Mouse (Mus musculus): Measurements from ENCODE around the gene Usp36. TPM values are rescaled to one million over a fixed set of nuclear protein-coding genes. Genes with fewer than 3 reads are reported as not detected.

Gene Usp36
- polyA plus RNA-seq, 1 experiment, result 11.5 TPM

GRCm38 (mm10) chr11:118242506-118242905 lies 47.5 kb downstream of the Usp36 start:
- WGBS, result 56% methylated on average over 4 of the region's 4 CpGs
- no peak overlapping the region for H3K27ac ChIP-seq (ENCODE audit: insufficient read depth, low read depth, low read length)
- H3K4me1 ChIP-seq (ENCODE audit: control insufficient read depth, insufficient read depth, insufficient read length, low read length), result peaks cover 23% of the 10 kb centered on the region
- no peaks in the 10 kb centered on the region for H3K27me3 ChIP-seq (ENCODE audit: control insufficient read depth, insufficient read depth, low read length)
- TF ChIP-seq CTCF (IDR thresholded peaks at IDR 0.05; ENCODE audit: extremely low read depth, insufficient read length, insufficient replicate concordance, low read depth, low read length), result no peak
- TF ChIP-seq POLR2A (IDR thresholded peaks at IDR 0.05; ENCODE audit: low read depth, low read length), result no peak
- H3K36me3 ChIP-seq (ENCODE audit: control insufficient read depth, insufficient read depth, low read length), result no peaks in the 10 kb centered on the region
- H3K4me3 ChIP-seq (ENCODE audit: low read depth, low read length), result no peak overlapping the region

- no peaks in the 10 kb centered on the region for H3K36me3 ChIP-seq (ENCODE audit: control insufficient read depth, insufficient read depth, low read length)
- no peak overlapping the region for H3K27ac ChIP-seq (ENCODE audit: insufficient read depth, low read depth, low read length)
- no peaks in the 10 kb centered on the region for H3K27me3 ChIP-seq (ENCODE audit: control insufficient read depth, insufficient read depth, low read length)
- no peak for TF ChIP-seq POLR2A (IDR thresholded peaks at IDR 0.05; ENCODE audit: low read depth, low read length)
- TF ChIP-seq CTCF (IDR thresholded peaks at IDR 0.05; ENCODE audit: extremely low read depth, insufficient read length, insufficient replicate concordance, low read depth, low read length), result no peak
- H3K4me3 ChIP-seq (ENCODE audit: low read depth, low read length), result no peak overlapping the region
- peaks cover 22% of the 10 kb centered on the region for H3K4me1 ChIP-seq (ENCODE audit: control insufficient read depth, insufficient read depth, insufficient read length, low read length)
- 53% methylated on average over 4 of the region's 4 CpGs for WGBS
Measured at GRCm38 (mm10) chr11:118240388-118240787, 49.7 kb downstream of the Usp36 start.

GRCm38 (mm10) chr11:118239281-118240198 lies 50.5 kb downstream of the Usp36 start:
- Histone ChIP-seq H3K4me3 (ENCODE audit: low read depth, low read length) (no peak overlapping the region), H3K27me3 (ENCODE audit: control insufficient read depth, insufficient read depth, low read length) (no peaks in the 10 kb centered on the region), H3K27ac (ENCODE audit: insufficient read depth, low read depth, low read length) (no peak overlapping the region), H3K4me1 (ENCODE audit: control insufficient read depth, insufficient read depth, insufficient read length, low read length) (peaks cover 26% of the 10 kb centered on the region), H3K36me3 (ENCODE audit: control insufficient read depth, insufficient read depth, low read length) (no peaks in the 10 kb centered on the region)
- TF ChIP-seq POLR2A (IDR thresholded peaks at IDR 0.05; ENCODE audit: low read depth, low read length) (no peak), CTCF (IDR thresholded peaks at IDR 0.05; ENCODE audit: extremely low read depth, insufficient read length, insufficient replicate concordance, low read depth, low read length) (no peak)
- WGBS, result 76% methylated on average over 14 of the region's 14 CpGs

- 61% methylated on average over 6 of the region's 6 CpGs for WGBS
- peaks cover 25% of the 10 kb centered on the region for H3K4me1 ChIP-seq (ENCODE audit: control insufficient read depth, insufficient read depth, insufficient read length, low read length)
Measured at GRCm38 (mm10) chr11:118236520-118237190, 53.4 kb downstream of the Usp36 start.

GRCm38 (mm10) chr11:118234929-118235328 lies 55.1 kb downstream of the Usp36 start:
- no peak for TF ChIP-seq CTCF (IDR thresholded peaks at IDR 0.05; ENCODE audit: extremely low read depth, insufficient read length, insufficient replicate concordance, low read depth, low read length)
- no peak for TF ChIP-seq POLR2A (IDR thresholded peaks at IDR 0.05; ENCODE audit: low read depth, low read length)
- Histone ChIP-seq H3K4me3 (ENCODE audit: low read depth, low read length) (no peak overlapping the region), H3K36me3 (ENCODE audit: control insufficient read depth, insufficient read depth, low read length) (no peaks in the 10 kb centered on the region), H3K27me3 (ENCODE audit: control insufficient read depth, insufficient read depth, low read length) (no peaks in the 10 kb centered on the region), H3K4me1 (ENCODE audit: control insufficient read depth, insufficient read depth, insufficient read length, low read length) (peaks cover 16% of the 10 kb centered on the region), H3K27ac (ENCODE audit: insufficient read depth, low read depth, low read length) (peak overlapping the region; percentile 32)
- 85% methylated on average over 7 of the region's 7 CpGs for WGBS

More at GRCm38 (mm10) chr11:118236520-118237190, 53.4 kb downstream of the Usp36 start:
- H3K4me3 ChIP-seq (ENCODE audit: low read depth, low read length), result no peak overlapping the region
- peak overlapping the region; percentile 4; the same call in 1 of the 2 replicates for H3K27ac ChIP-seq (ENCODE audit: insufficient read depth, low read depth, low read length)
- H3K27me3 ChIP-seq (ENCODE audit: control insufficient read depth, insufficient read depth, low read length), result no peaks in the 10 kb centered on the region
- TF ChIP-seq CTCF (IDR thresholded peaks at IDR 0.05; ENCODE audit: extremely low read depth, insufficient read length, insufficient replicate concordance, low read depth, low read length), result no peak
- no peak for TF ChIP-seq POLR2A (IDR thresholded peaks at IDR 0.05; ENCODE audit: low read depth, low read length)
- H3K36me3 ChIP-seq (ENCODE audit: control insufficient read depth, insufficient read depth, low read length), result no peaks in the 10 kb centered on the region

- H3K27me3 ChIP-seq (ENCODE audit: control insufficient read depth, insufficient read depth, low read length), result no peaks in the 10 kb centered on the region
- TF ChIP-seq POLR2A (IDR thresholded peaks at IDR 0.05; ENCODE audit: low read depth, low read length), result no peak
- no peak for TF ChIP-seq CTCF (IDR thresholded peaks at IDR 0.05; ENCODE audit: extremely low read depth, insufficient read length, insufficient replicate concordance, low read depth, low read length)
- no peaks in the 10 kb centered on the region for H3K36me3 ChIP-seq (ENCODE audit: control insufficient read depth, insufficient read depth, low read length)
- H3K27ac ChIP-seq (ENCODE audit: insufficient read depth, low read depth, low read length), result peak overlapping the region; percentile 32
- peaks cover 12% of the 10 kb centered on the region for H3K4me1 ChIP-seq (ENCODE audit: control insufficient read depth, insufficient read depth, insufficient read length, low read length)
- WGBS, result 72% methylated on average over 6 of the region's 6 CpGs
- H3K4me3 ChIP-seq (ENCODE audit: low read depth, low read length), result no peak overlapping the region
Measured at GRCm38 (mm10) chr11:118234500-118234899, 55.5 kb downstream of the Usp36 start.

- no peak for TF ChIP-seq CTCF (IDR thresholded peaks at IDR 0.05; ENCODE audit: extremely low read depth, insufficient read length, insufficient replicate concordance, low read depth, low read length)
- no peak for TF ChIP-seq POLR2A (IDR thresholded peaks at IDR 0.05; ENCODE audit: low read depth, low read length)
- 42% methylated on average over 3 of the region's 3 CpGs for WGBS
- Histone ChIP-seq H3K4me1 (ENCODE audit: control insufficient read depth, insufficient read depth, insufficient read length, low read length) (peaks cover 10% of the 10 kb centered on the region), H3K27ac (ENCODE audit: insufficient read depth, low read depth, low read length) (no peak overlapping the region), H3K27me3 (ENCODE audit: control insufficient read depth, insufficient read depth, low read length) (no peaks in the 10 kb centered on the region), H3K36me3 (ENCODE audit: control insufficient read depth, insufficient read depth, low read length) (no peaks in the 10 kb centered on the region), H3K4me3 (ENCODE audit: low read depth, low read length) (no peak overlapping the region)
Measured at GRCm38 (mm10) chr11:118233924-118234323, 56.1 kb downstream of the Usp36 start.

All from small intestine, adult 2 months (tissue).